Mouse (Mus musculus) hindbrain, postnatal 0 days (tissue): ENCODE results near the gene Fam151a. TPM values are rescaled to one million over a fixed set of nuclear protein-coding genes. Genes with fewer than 3 reads are reported as not detected.
A peak's percentile ranks its signal among the peaks of the same experiment; 100 is the strongest.
"Not testable (repeated sequence)": the region's sequence is repeated elsewhere in the genome, so short reads cannot be mapped to it uniquely, and the experiment has no call there.

Source experiments
- ATAC-seq: fragments of 200-750 bp; cut with Nextera tagmentation; 2 replicates; pipeline ENCODE4 v1.8.0; 2017; ENCODE audit warnings: mild to moderate bottlenecking, moderate TSS enrichment, moderate library complexity
- DNase-seq: peaks from one replicate; pipeline ENCODE4 v3.0.0-alpha.2; 2015; ENCODE audit warnings: low spot score
- H3K27ac ChIP-seq: fragments of 300-500 bp; sonication (generic); 2 replicates; pipeline ENCODE4 v1.5.1; 2014; ENCODE audit warnings: mild to moderate bottlenecking
- H3K27me3 ChIP-seq: fragments of 300-500 bp; sonication (generic); 2 replicates; pipeline ENCODE4 v1.6.1; 2014; ENCODE audit warnings: low read length, mixed read lengths; ENCODE audit not compliant: insufficient read depth
- H3K36me3 ChIP-seq: fragments of 300-500 bp; sonication (generic); 2 replicates; pipeline ENCODE4 v1.6.1; 2014; ENCODE audit warnings: low read length, mixed read lengths; ENCODE audit not compliant: insufficient read depth
- H3K4me1 ChIP-seq: fragments of 300-500 bp; sonication (generic); 2 replicates; pipeline ENCODE4 v1.6.1; 2014; ENCODE audit warnings: antibody characterized with exemption, low read length, mixed read lengths; ENCODE audit not compliant: insufficient read depth
- H3K4me2 ChIP-seq: fragments of 300-500 bp; sonication (generic); 2 replicates; pipeline ENCODE4 v1.6.1; 2014; ENCODE audit warnings: low read depth, mild to moderate bottlenecking, low read length, moderate library complexity, mixed read lengths
- H3K4me3 ChIP-seq: fragments of 300-500 bp; sonication (generic); 2 replicates; pipeline ENCODE4 v1.5.1; 2014; ENCODE audit warnings: low read length
- H3K9ac ChIP-seq: fragments of 300-500 bp; sonication (generic); replicated peaks from 2 replicates; pipeline ENCODE4 v1.6.1; 2014; ENCODE audit warnings: mild to moderate bottlenecking, low read length, moderate library complexity, mixed read lengths
- H3K9me3 ChIP-seq: fragments of 300-500 bp; sonication (generic); 2 replicates; pipeline ENCODE4 v1.6.1; 2016; ENCODE audit warnings: low read length, mixed read lengths
- CTCF ChIP-seq: IDR thresholded peaks from 2 replicates; pipeline ENCODE4 v1.5.1; 2016; ENCODE audit warnings: antibody characterized with exemption, control low read depth, low read depth
- WGBS: fragments of 180-500 bp; shearing (Covaris S2); extraction: QIAGEN DNeasy Blood & Tissue Kit; methylation state at CpG from one replicate; pipeline ENCODE4 v1.1.7; 2014; 5-methylcytosine and 5-hydroxymethylcytosine counted together
- polyA plus RNA-seq: library from polyadenylated mRNA; unstranded; fragments of >200 nt; fragmentation: Nextera tagmentation; extraction: Ambion mirVana; gene quantifications from 2 replicates; pipeline ENCODE4 v1.2.1, GENCODE M21; 2015
- total RNA-seq: library from RNA; depleted of rRNA; stranded (reverse); fragments of >200 nt; gene quantifications from 2 replicates; pipeline ENCODE4 v1.2.3, GENCODE M21; 2014

Fam151a gene
- total and polyA plus RNA-seq, 2 experiments from 2014 or later = not detected

DNA sequence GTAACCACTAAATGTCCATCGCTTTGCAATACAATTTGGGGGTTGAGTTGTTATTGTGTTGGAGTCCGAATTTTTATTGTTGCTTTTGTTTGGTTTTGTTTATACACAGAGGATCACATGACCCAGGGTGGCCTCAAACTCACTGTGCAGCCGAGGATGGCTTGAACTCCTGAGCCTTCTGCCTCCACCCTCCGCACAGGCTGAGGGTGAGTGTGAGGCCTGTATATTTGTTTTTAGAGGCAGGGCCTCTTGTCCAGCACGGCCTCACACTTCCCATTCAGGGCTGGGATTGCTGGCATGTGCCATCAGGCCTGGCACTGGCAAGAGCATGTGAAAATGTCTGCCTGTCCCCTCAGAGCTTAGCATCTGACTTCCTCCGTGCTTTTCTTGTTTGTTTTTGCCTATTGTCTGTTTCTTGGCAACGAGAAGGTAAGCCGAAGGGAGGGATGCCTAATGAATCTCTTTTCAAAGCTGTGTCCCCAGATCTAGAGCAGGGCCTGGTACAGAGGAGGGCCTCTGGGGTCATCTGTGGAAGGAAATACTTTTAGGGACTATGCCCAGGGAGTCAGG lies 28.5 kb upstream of the Fam151a start:
- H3K27ac ChIP-seq = peak overlapping the region; percentile 79
- H3K4me1 ChIP-seq = peaks cover 24% of the 10 kb centered on the region
- no peaks in the 10 kb centered on the region for H3K9me3 ChIP-seq
- no peak for ATAC-seq
- no peaks in the 10 kb centered on the region for H3K27me3 ChIP-seq
- TF ChIP-seq CTCF = no peak
- H3K36me3 ChIP-seq = no peaks in the 10 kb centered on the region
- WGBS = 22% methylated on average over 8 of the region's 8 CpGs
- no peak overlapping the region for H3K9ac ChIP-seq
- H3K4me3 ChIP-seq = no peak overlapping the region
- no peak overlapping the region for H3K4me2 ChIP-seq
- DNase-seq = peak; percentile 25

DNA sequence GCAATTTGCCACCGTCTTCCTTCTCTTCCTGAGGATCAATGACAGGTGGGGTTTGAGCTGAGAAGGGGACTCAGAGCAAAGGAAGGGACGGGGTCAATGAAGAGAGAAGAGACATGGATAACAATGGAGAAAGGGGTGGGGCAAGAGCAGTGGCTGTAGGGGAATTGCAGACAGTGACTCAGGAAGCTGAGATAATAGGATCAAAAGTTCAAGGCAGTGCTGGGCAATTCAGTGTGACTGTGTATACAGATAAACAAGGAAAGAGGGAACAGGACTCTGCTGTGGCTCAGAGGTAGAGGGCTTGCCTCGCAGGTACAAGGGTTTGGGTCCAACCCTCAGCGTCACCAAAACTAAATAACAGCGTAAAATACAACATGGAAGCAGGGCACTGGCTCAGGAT lies 25.7 kb upstream of the Fam151a start:
- 49% methylated on average over 5 of the region's 5 CpGs for WGBS
- H3K4me1 ChIP-seq = peaks cover 20% of the 10 kb centered on the region
- no peak for ATAC-seq

DNA sequence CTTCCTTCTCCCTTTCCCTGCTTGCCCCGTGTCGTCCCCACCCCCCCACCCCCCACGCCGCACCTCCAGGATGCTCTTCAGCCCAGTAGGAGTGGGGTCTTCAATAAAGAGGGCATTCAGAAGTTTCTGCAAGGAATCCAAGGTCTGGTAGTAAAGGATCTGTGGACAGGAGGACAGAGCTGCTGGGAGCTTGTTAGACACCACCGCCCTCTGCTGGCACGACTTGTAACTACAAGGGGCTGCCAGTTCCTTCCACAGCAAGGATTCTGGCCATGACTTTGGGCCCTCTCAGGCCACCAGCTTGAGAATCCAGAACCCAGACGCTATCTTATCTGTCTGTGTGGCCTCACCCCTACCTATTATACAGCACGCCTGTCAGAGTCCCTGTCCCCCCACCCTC lies 25.3 kb upstream of the Fam151a start:
- Histone ChIP-seq H3K9me3 (no peaks in the 10 kb centered on the region), H3K4me1 (peaks cover 20% of the 10 kb centered on the region), H3K4me3 (no peak overlapping the region), H3K27ac (no peak overlapping the region), H3K36me3 (no peaks in the 10 kb centered on the region), H3K27me3 (no peaks in the 10 kb centered on the region), H3K4me2 (no peak overlapping the region), H3K9ac (no peak overlapping the region)
- DNase-seq (peak; percentile 84), ATAC-seq (peak; percentile 28; the same call in 1 of the 2 replicates)
- WGBS = 1% methylated on average over 8 of the region's 8 CpGs
- peak; percentile 97 for TF ChIP-seq CTCF

More for the DNA sequence above, 25.7 kb upstream of the Fam151a start:
- Histone ChIP-seq H3K9ac (no peak overlapping the region), H3K9me3 (no peaks in the 10 kb centered on the region), H3K27ac (no peak overlapping the region), H3K4me3 (no peak overlapping the region), H3K27me3 (no peaks in the 10 kb centered on the region), H3K4me2 (no peak overlapping the region), H3K36me3 (no peaks in the 10 kb centered on the region)
- TF ChIP-seq CTCF = no peak
- no peak for DNase-seq

DNA sequence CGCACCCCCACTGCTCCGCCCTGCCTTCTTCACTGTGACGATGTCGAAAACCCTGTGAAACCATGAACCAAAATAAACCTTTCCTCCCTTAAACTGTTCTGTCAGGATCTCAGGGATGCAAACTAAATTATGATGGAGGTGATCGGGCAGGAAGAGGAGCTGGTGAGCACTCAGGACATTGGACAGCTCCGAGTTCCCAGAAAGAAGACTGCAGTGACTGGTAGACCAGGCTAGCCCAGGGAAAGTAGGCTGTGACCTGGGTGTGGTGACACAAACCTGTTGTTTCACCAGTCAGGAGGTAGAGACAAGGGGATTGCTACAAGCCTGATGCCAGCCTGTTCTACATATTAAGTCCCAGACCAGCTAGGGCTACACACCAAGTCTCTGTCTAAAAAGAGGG lies 20.1 kb upstream of the Fam151a start:
- no peak for TF ChIP-seq CTCF
- H3K36me3 ChIP-seq = no peaks in the 10 kb centered on the region
- H3K9me3 ChIP-seq = no peaks in the 10 kb centered on the region
- H3K4me3 ChIP-seq = no peak overlapping the region
- WGBS = 92% methylated on average over 6 of the region's 6 CpGs
- no peak overlapping the region for H3K27ac ChIP-seq
- ATAC-seq = no peak
- no peak overlapping the region for H3K9ac ChIP-seq
- no peaks in the 10 kb centered on the region for H3K4me1 ChIP-seq
- DNase-seq = no peak
- no peak overlapping the region for H3K4me2 ChIP-seq
- no peaks in the 10 kb centered on the region for H3K27me3 ChIP-seq

GRCm38 (mm10) chr4:106720631-106721030 lies 13.1 kb upstream of the Fam151a start:
- TF ChIP-seq CTCF = no peak
- WGBS = 73% methylated on average over 4 of the region's 4 CpGs
- no peak for ATAC-seq

DNA sequence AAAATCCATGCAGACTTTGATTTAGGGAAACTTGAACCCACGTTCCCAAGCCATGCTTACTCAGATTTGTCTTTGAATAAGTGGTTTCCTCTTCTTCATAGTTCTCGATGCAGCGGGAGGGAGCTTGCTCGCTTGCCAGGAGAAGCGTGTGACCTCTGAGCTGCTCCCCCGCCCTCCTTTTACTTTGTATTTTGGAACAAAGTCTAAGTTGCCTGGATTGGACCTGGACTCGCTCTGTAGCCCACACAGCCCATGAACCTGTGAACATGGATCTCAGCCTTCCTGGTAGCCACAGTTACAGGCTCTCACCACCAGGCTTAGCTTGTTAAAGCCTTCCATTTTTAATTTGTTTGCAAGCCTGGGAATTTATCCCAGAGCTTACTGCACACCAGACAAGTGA lies 2.9 kb upstream of the Fam151a start, which contains the start of gene Mroh7:
Mroh7 (minus strand) TSS at position 112 of the 400 bp plus-strand sequence.
- Histone ChIP-seq H3K36me3 (no peaks in the 10 kb centered on the region), H3K9ac (no peak within 1 kb of the TSS), H3K27me3 (no peaks in the 10 kb centered on the region), H3K4me3 (no peak within 1 kb of the TSS), H3K4me2 (no peak within 1 kb of the TSS), H3K27ac (no peak within 1 kb of the TSS), H3K4me1 (no peaks in the 10 kb centered on the region), H3K9me3 (no peaks in the 10 kb centered on the region)
- ATAC-seq (no peak), DNase-seq (no peak)
- no peak for TF ChIP-seq CTCF
- WGBS = 78% methylated on average over 7 of the region's 7 CpGs

More at GRCm38 (mm10) chr4:106720631-106721030, 13.1 kb upstream of the Fam151a start:
- H3K4me2 ChIP-seq = no peak overlapping the region
- H3K27ac ChIP-seq = no peak overlapping the region
- no peaks in the 10 kb centered on the region for H3K27me3 ChIP-seq
- H3K9ac ChIP-seq = no peak overlapping the region
- H3K4me1 ChIP-seq = no peaks in the 10 kb centered on the region
- H3K36me3 ChIP-seq = no peaks in the 10 kb centered on the region
- H3K9me3 ChIP-seq = no peaks in the 10 kb centered on the region
- DNase-seq = no peak
- no peak overlapping the region for H3K4me3 ChIP-seq

DNA sequence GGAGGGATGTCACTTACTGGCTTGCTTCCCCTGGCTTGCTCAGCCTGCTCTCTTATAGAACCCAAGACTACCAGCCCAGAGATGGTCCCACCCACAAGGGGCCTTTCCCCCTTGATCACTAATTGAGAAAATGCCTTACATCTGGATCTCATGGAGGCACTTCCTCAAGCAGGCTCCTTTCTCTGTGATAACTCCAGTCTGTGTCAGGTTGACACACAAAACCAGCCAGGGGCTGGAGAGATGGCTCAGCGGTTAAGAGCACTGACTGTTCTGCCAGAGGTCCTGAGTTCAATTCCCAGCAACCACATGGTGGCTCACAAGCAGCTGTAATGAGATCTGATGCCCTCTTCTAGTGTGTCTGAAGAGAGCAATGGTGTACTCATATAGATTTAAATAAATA lies 3.2 kb downstream of the Fam151a start:
- 89% methylated on average over 1 of the region's 1 CpGs for WGBS

More for the DNA sequence above, 3.2 kb downstream of the Fam151a start:
- not testable (repeated sequence) for H3K4me1 ChIP-seq, DNase-seq, H3K9ac ChIP-seq, H3K4me3 ChIP-seq, H3K36me3 ChIP-seq, H3K4me2 ChIP-seq, H3K27ac ChIP-seq, ATAC-seq, H3K27me3 ChIP-seq, H3K9me3 ChIP-seq
